Mouse (Mus musculus): Measurements from ENCODE around the gene B3galnt2. TPM values are rescaled to one million over a fixed set of nuclear protein-coding genes. Genes with fewer than 3 reads are reported as not detected.

The B3galnt2 gene
- total RNA-seq, 2 experiments from 2014 or later: 14.1 to 15.9 TPM

Other genes with a start within 250 kb of the B3galnt2 start
- gene Gng4, start 170.4 kb upstream of the B3galnt2 start, total RNA-seq (2021): 10 to 100 TPM; 20.3 to 21.5 TPM
- 10 to 100 TPM; 64.9 to 67.3 TPM for gene Tbce, start 85.2 kb downstream of the B3galnt2 start, total RNA-seq (2021)
- 10 to 100 TPM; 48.0 to 49.7 TPM for gene Arid4b, start 108.8 kb downstream of the B3galnt2 start, total RNA-seq (2021)
- gene Ggps1, start 109.0 kb downstream of the B3galnt2 start, total RNA-seq (2021): 10 to 100 TPM; 52.9 to 60.1 TPM

All from layer of hippocampus, adult 18-20 months (tissue).